Mouse (Mus musculus) cerebellum, adult 11 months (tissue): ENCODE measurements around the gene 1700030K09Rik.

Experiments used
- DNase-seq: peaks from one replicate; pipeline ENCODE4 v3.0.0; 2022

The 1700030K09Rik gene

DNA sequence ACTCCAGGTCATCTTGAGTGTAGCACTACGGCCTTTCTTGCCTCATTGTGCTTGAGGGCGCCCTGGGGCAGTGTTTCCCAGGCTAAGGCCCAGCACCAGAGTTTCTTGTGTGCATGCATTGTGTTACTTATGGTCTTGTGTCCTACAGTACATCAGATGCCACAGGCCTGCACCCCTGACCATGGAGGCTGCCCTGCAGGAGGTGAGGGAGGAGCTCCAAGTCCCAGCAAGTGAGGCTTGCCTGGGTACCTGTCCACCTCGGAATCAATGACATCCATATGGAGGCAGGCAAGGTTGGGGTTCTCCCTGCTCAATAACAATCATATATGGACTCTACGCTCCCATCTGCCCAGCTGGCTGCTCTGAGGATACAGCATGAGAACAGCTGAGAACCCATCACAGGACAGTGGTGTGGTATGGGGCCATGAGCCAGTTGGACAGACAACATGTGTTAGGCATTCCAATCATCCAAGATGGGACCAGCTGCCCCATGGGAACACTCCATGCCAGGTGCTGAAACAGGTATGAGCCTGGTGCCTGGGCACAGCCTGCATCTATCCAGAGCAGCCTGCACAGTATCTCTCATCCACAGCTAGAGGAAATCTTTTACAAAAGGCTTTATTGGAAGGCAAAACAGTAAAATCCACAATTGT, 16.3 kb downstream of the 1700030K09Rik start:
- DNase-seq = no peak

DNA sequence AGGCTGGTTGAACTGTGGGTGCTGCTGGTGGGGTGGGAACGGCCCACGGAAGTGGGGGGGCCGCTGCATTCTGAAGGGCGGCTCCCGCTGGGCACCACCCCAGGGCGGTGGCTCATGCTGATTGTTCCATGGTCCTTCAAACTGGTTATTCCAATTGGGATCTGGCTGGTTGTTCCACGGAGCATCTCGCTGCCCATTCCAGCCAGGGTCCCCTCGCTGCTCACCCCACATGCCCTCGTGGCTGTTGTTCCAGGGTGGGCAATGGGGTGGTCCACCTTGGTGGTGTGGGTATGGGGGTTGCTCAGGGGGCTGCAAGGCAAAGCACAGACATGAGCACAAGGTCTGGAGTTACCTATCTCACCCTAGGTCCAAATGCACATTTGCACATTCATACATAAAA, 20.5 kb downstream of the 1700030K09Rik start:
- DNase-seq = no peak

DNA sequence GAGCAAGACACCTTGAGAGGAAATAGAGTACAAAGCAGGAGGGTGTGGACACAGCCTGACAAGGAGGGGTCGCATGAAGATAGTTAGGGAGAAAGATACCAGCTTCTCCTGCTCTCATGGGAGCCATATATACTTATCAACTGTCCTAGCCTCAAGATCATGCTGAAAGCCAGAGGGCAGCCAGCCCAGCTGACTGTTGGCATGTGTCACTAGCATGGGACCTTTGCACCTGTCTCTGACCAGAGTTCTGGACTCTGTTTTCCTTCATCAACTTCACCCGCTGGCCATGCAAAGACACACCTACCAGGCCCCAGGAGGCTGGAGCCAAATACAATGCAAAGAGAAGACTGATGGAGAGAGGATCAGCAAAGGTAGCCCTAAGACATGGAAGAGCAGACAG, 25.6 kb downstream of the 1700030K09Rik start:
- no peak for DNase-seq

DNA sequence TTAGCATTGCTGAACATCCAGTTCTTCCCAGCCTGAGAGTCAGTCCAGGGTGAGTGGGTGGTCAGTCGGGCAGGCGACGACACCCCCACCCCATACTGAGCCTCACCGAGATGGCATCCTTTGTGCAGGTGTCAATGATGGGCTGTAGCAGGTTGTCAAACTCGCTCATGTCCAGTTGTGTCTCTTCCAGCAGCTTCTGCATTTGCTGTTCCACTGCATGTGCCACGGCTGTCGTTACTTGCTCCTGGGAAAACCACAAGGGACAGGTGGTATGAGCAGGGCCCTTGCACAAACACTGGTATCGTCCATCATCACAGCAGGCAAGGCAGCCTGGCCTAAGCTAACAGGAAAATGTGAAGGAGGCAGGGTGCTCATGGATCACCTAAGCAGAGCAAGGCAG, 26.3 kb downstream of the 1700030K09Rik start:
- DNase-seq = no peak

DNA sequence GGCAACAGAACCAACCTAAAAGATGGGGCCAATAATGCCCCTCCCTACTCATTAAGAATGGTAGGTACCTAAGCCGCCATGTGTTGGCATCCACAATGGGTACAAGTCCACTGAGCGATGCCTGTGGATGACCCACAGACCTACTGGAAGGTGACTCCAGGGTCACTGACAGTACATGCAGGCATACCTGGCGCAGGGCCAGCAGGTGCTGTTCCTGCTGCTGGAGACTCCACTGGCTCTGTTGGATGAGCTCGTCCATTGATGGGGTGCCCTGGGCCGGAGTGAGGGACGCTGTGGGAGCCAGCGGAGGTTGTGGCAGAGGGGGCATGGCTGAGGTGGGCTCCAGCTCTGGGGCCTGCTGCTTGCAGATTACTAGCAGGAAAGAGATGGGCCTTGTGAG, 27.0 kb downstream of the 1700030K09Rik start:
- DNase-seq = no peak

DNA sequence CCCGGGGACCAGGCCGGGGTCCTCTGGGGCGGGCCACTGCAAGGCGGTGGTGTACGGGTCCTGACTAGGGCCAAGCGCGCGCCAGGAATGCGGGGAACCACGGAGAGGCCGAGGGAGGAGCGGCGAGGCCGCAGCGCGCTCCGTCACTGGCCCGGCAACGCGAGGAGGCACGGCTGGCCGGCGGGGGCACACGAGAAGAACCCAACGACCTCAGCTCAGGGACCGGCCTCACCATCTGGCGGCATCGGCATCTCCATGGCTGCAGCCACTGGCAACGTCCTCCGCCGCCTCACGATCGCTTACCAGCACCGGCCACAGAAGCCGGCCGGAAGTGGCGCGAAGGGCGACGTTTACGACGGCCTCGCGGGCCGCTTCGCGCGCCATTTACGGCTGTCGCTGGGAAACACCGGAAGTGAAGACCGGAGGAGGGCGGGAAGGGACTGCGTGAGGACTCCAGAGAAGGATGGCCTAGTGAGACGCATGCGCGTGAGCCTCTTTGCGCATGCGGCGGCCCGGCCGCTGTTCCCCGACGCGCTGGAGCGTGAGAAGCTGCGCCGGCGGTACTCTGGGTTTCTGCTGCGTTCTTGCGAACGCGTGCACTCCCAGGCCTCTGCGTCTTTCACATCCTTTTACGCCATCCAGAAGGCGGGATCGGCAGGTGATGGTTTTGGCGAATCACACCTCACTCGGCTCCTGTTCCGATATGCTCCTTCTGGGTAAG, 31.3 kb downstream of the 1700030K09Rik start, which contains the start of gene Cherp:
Cherp (minus strand) TSS at position 401 of the 721 bp plus-strand sequence.
- peak; percentile 97 for DNase-seq

DNA sequence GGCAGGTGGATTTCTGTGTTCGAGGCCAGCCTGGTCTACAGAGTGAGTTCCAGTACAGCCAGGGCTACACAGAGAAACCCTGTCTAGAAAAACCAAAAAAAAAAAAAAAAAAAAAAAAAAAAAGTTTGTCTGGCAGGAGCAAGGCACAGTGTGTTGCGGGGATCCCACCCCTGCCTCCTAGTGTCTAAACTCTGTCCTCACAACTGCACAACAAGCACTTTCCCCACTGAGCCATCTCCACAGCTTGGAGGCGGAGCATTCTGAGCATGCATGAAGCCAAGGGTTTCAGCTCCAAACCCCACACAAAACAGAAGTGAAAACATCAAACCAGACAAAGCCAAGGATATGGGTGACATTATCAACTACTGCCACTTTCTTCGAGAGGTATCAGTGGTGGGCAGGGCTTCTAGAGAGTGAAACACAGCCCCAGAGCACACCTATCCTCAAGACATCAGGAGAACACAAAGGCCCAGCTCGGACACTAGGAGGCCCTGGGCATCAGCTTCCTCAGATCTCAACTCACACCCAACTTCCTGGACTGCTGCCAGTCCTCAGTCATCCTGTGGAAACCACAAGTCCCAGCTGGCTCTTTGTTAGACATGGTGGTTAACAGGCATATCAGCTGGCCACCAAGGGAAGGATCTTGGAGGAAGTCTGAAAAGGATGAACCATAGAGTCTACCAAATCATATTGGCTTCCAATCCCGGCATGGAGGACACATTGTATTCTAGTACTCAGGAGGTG, 41.9 kb downstream of the 1700030K09Rik start:
- no peak for DNase-seq

DNA sequence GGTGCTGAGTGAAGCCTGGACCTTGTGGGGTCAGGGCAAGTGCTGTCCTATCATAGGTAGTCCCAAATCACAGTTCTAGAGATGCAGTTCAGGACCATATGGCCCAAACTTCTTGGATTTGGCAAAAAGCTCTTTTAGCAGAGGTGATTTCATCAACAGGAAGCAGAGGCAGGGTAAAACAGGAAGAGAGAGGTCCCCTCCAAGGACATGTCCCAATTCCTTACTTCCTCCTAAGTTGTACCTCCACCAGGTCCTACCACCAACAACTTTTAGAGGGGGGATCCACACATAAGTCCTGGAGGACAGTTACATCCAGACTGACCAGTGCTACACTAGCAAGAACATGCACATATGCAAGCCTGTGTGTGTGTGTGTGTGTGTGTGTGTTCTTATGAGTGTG, 43.3 kb downstream of the 1700030K09Rik start:
- DNase-seq = no peak

DNA sequence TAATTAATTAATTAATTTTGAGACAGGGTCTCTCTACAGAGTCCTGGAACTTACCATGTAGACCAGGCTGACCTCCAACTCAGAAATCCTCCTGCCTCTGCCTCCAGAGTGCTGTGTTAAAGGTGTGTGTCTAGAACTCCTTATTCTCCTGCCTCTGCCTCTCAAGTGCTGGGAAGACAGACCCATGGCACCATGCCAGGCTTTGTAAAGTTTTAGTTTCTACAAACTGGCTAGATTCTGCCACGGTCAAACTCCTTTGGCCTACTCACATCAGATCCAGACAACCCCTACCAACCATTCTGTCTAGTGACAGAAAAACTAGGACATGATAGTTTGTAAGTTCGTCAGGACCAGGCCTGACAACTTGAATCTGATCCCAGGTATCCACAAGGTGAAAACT, 47.3 kb downstream of the 1700030K09Rik start:
- no peak for DNase-seq

DNA sequence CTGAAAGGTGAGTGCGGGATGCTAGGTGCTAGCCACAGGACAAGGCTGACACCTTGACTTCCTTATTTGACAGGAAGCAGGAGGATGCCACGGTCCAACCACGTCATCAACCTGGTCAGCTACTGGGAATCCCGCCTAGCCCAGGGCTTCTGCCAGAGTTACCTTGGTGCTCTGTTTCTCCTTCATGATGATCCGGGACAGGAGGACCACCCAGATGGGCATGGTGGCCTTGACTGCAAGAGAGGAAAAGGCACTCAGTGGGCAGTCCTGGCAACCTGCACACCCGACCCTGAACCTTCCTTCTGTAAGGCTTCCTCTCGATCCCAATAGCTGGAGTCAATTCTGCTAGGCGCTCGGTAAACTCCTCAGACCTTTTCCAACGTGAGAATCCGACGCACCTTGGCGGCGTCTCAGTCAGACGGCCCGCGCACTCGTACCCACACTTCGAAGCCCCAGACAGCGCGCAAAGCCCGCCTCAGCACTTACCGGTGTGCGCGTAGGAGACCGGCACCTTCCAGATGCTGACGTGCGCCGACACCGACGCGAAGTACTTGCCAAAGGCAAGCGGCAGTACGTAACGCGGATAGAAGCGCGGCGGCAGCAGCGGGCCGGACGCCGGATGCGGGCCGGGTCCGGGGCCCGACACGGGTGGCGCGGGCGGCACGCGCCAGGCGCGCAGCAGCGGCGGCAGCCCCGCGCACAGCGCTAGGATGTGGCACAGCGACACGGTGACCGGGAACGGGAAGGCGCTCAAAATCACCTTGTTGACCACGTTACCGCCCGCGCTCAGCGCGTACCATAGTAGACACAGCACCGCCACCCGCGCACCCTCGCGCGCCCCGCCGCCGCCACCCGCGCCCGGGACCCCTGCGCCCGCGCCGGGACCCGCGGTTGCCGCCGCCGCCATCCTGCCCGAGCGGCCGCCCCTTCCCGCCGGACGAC, 48.3 kb downstream of the 1700030K09Rik start, which contains the start of gene Slc35e1:
Slc35e1 (minus strand) TSS at position 935 of the 942 bp plus-strand sequence.
- DNase-seq = no peak

DNA sequence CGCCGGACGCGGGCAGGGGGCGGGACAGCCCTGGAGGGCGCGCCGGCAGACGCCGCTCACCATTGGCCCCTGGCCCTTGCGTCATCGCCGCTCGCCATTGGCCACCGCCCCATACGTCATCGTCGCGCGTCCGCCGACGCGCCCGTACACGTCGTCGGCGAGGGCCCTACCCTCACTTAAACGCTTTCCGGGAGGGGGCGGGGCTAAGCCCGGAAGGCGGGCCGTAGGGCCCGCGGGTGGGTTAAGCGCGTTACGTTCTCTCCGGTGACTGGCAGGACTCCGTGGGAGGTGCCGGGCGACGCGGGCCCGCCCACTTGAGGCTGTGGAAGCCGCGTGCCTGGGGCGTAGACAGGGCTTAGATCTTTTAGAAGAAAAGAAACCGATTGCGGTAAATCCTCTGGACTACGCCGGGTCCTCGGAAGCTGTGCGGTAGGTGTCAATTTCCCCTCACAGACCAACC, 49.0 kb downstream of the 1700030K09Rik start:
- peak; percentile 99 for DNase-seq

DNA sequence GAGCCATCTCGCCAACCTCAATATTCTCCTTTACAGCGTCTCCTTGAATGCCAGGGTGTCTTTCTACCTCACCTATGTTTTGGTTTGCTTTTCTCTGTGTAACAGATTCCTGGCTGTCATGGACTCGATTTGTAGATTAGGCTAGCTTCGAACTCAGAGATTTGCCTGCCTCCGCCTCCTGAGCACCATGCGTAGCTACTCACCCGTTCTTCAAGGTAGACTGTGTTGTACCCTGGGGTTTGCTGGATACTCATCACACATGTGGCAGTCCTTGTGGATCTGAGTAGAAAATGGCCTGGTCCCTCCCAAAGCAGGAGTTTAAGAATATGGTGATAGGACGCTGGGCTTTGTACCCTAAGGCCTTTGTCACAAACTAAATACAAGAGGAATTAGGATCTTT, 49.7 kb downstream of the 1700030K09Rik start:
- DNase-seq = peak; percentile 26

DNA sequence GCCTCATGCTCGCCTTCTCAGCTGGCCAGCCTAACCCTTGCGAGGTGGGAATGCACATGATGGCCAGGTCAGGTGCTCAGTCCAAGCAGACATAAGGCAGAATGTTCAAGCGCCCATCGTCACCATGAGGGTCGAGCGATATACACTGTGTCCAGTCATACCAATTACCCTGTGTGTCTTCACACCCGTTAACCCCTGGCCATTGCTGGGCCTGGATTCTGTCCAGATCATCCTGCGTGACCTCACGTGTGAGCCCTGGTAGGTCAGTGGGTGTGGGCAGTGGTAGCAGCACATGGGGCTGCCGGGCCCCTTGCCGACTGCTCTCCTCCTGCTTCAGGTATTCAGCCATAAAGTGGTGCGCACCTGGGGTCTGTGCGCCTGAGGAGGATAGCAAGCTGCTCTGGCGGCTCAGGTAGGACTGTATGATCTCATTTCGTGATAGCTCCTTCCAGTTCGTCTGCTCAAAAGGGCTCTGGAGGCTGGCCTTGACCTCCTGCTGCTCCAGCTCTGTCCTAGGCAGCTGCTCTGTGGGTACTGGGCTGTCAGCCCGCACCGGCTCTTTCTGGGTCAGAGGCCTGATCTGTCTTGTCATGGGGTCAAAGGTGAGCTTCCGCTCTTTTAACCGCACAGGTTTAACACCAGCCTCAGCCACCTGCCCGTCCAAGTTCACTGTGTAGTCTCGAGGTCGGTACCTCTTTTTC, 51.9 kb downstream of the 1700030K09Rik start:
- no peak for DNase-seq

DNA sequence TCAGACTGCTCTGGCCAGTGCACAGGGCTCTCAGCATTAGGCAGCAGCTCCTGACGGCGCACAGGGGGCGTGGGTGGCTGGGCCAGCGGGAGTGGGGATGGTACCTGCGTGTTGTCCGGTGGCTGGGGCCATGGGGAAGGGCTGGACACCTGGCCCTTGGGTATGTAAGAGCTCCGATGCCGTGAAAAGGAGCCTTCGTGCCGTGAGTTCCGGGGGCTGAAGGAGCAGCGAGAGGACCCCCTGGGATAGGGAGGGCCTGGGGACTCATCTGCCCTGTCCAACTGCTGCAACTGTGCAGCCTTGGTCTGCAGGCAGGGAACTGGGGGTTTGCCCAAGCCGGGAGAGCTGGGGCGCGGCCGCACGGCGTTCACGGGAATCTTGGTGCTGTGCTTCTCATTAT, 52.5 kb downstream of the 1700030K09Rik start:
- no peak for DNase-seq

DNA sequence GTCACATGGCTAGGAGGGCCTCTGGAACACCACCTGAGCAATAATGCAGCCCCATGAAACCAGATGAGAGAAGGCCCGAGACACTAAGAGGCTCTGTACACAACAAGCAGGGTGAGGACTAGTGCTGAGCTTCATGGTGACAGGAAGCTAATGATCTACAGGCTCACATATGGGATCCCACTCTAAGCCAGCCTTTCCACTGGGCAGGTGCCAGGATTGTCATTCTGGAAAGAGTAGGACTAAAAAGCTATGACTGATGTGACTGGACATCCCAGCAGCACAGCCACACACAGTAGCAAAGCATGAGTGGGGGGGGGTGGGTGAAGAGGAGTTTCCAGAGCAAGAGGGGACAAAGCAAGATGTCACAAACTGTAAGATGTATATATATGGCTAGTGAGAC, 54.2 kb downstream of the 1700030K09Rik start:
- no peak for DNase-seq

DNA sequence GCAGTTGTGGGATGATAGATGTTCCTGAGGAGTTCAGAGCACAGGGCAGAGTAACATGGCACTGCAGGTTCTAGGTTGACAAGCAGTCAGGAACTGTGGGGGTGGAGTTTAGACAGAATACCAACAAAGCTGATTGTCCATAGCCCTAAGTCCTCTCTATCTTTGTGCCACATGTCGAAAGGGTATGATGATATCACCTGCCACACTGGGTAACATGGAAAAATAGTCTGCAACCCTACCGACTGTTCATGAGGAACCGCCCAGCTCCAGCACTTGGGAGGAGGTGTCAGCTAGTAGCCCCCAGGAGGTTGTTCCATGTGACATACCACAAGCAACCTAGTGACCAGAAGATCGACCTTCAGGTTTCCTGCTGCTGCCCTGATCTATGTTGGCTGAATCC, 54.8 kb downstream of the 1700030K09Rik start:
- no peak for DNase-seq

DNA sequence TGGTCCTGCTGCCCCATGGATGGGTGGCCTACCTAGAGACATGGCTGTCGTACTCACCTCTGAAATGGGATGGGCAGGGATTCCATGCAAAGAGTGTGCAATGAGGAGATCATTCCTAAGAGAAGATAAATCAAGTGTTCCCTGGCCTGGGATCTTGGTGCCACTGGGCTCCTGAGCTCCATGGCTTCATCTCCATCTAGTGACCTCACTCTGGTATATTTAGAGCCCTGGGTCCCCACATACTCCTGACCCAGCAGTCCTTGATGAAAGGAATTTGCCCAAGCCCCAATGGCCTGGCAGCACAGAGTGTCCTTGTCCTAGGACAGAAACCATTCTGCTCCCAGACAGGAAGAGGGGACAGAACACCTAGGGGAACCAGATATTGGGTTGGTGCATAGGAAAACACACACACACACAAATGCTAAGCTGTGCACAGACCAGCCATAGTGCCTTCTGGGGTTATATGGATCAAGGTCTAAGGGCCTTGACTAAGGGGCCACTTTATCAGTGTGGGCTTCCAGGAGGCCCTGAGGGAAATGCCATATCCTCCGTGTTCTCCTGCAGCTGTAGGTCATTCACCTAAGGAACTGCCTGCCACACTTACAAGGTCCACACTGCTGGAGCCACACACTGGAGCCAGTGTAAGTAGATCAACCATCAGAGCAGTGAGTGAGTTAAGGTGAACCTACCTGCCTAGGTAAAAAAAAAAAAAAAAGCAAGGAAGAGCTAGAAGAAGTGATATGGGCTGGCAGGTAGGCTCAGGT, 56.0 kb downstream of the 1700030K09Rik start:
- no peak for DNase-seq

DNA sequence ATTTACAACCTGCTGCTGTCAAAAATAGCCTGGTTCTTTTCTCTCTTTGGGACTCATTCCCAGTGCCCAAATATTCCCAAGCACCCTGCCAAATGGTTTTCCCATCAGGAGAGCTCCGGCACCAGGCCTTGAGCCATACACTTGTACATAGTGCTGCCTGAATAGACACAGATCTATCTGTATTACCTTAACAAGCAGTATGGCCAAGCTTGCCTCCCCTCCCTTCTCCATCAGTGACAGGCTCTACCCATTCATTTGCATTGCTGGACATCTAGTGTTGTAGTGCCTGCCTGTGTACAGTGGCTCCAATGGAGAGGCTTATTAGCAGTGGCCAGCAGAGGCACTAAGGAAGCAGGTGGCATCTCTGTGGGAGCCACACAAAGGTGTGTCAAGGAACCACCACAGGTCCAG, 56.8 kb downstream of the 1700030K09Rik start:
- peak; percentile 70 for DNase-seq

DNA sequence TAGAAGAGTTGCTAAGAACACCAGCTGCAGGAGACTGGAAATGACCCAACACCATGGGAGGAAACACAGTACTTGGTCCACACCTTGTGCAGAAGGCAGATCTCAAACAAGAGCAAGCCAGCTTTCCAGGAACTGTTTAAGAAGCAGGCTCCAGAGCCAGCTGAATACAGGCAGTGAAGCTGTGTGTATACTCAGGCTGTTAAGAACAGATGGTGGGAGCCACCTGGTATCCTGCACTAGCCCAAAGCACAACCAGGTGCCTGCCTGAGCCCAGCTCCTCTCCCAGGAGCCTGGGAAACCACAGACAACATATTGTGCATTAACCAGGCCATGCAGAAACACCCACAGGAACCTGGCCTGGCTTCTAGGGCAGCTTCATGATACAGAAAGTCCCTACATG, 60.5 kb downstream of the 1700030K09Rik start:
- DNase-seq = peak; percentile 80

DNA sequence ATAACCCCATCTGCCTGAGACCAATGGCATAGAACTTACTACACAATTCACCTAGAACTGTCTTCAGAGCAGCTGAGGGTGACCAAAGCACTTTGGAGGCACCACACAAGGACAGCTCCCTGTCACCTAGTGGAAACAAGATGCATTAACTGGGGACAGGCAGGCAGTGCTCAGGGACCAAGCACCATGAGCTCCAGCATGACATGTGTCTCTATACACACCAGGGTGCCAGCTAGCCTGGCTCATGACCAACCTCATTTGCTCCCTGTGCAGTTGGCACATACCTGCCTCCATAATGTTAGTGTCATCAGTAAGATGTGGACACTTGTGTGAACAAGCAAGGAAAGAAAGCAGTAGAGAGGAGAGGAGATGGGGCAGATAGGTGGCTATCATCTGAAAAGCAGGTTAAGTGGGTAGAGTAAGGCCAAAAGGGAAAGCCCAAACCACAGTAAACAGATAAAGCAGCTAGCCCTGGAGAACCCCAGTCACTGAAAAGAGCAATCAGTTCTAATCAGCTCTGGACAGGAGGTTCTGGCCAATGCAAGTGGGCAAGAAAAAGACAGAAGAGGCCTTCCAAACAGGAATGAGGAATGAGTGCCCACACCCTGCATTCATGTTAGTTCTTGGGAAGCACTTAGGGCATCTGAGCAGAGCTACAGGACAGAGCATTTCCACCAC, 61.1 kb downstream of the 1700030K09Rik start:
- DNase-seq = peak; percentile 58
